ENCODE assay signal across 21 mouse cellular contexts in genomic region chr2:61837243-61837806, GRCm38 (mm10). TPM values are rescaled to one million over a fixed set of nuclear protein-coding genes. Genes with fewer than 3 reads are reported as not detected.
"Had no signal": no experiment of that assay in that cellular context is flagged by ENCODE, and none has a peak within 500 bp of the region (broad histone marks: within the 10 kb centered on the region; RNA-seq: fewer than 3 reads in every experiment).

No protein-coding gene starts in this region.

- H3K27ac ChIP-seq: kidney, postnatal 0 days; layer of hippocampus, adult 2 months; limb, embryonic 12.5 days; limb, embryonic 15.5 days; liver, embryonic 12.5 days; liver, embryonic 15.5 days; lung, embryonic 15.5 days; midbrain, embryonic 10.5 days; midbrain, embryonic 13.5 days had no signal

- H3K4me3 ChIP-seq: layer of hippocampus, adult 2 months; limb, embryonic 12.5 days; limb, embryonic 15.5 days; liver, embryonic 12.5 days; liver, embryonic 15.5 days; lung, embryonic 15.5 days; megakaryocyte, embryonic 14.5 days; midbrain, embryonic 10.5 days; midbrain, embryonic 13.5 days had no signal

- H3K4me1 ChIP-seq: limb, embryonic 12.5 days; limb, embryonic 15.5 days; liver, embryonic 12.5 days; liver, embryonic 15.5 days; lung, embryonic 15.5 days; megakaryocyte, embryonic 14.5 days; midbrain, embryonic 10.5 days; midbrain, embryonic 13.5 days had no signal

- ATAC-seq: liver, embryonic 12.5 days; midbrain, embryonic 13.5 days had no signal

- H3K27me3 ChIP-seq: limb, embryonic 12.5 days; limb, embryonic 15.5 days; liver, embryonic 12.5 days; liver, embryonic 15.5 days; lung, embryonic 15.5 days; megakaryocyte, embryonic 14.5 days; midbrain, embryonic 13.5 days had no signal

- H3K4me2 ChIP-seq: limb, embryonic 12.5 days; limb, embryonic 15.5 days; liver, embryonic 12.5 days; liver, embryonic 15.5 days; lung, embryonic 15.5 days; midbrain, embryonic 13.5 days had no signal

- DNase-seq: kidney, postnatal 25 days; layer of hippocampus, adult 9-11 months; lung, adult 18-20 months; lung, postnatal 10 days; lung, postnatal 36 days; thymus, adult 18-20 months; thymus, postnatal 36 days had no signal

- H3K9ac ChIP-seq: limb, embryonic 12.5 days; limb, embryonic 15.5 days; liver, embryonic 12.5 days; liver, embryonic 15.5 days; lung, embryonic 15.5 days; midbrain, embryonic 13.5 days had no signal

- H3K9me3 ChIP-seq: limb, embryonic 12.5 days; limb, embryonic 15.5 days; liver, embryonic 12.5 days; liver, embryonic 15.5 days; lung, embryonic 15.5 days; megakaryocyte, embryonic 14.5 days; midbrain, embryonic 10.5 days; midbrain, embryonic 13.5 days had no signal

- H3K36me3 ChIP-seq: limb, embryonic 12.5 days; limb, embryonic 15.5 days; liver, embryonic 12.5 days; liver, embryonic 15.5 days; lung, embryonic 15.5 days; midbrain, embryonic 10.5 days; midbrain, embryonic 13.5 days had no signal

RNA-seq across cellular contexts. Expression of gene Tbr1, which starts 34.6 kb away (rescaled TPM):
- polyA plus RNA-seq: large intestine, adult 2 months; liver, embryonic 12.5 days; small intestine, adult 2 months; stomach, embryonic 16.5 days; urinary bladder, adult 2 months had no signal
